Mouse (Mus musculus) olfactory bulb, adult 2 months (tissue): ENCODE results near the gene Ccr7. TPM values are rescaled to one million over a fixed set of nuclear protein-coding genes. Genes with fewer than 3 reads are reported as not detected.

Experiments used
- H3K27ac ChIP-seq: fragments of 200-500 bp; 2 replicates; pipeline ENCODE4 v1.5.1; 2012; ENCODE audit warnings: low read depth, low read length; ENCODE audit not compliant: insufficient read depth
- H3K4me1 ChIP-seq: fragments of 200-500 bp; 2 replicates; pipeline ENCODE4 v1.6.1; 2012; ENCODE audit warnings: low read length; ENCODE audit not compliant: control insufficient read depth, insufficient read depth
- H3K4me3 ChIP-seq: fragments of 200-500 bp; 2 replicates; pipeline ENCODE4 v1.5.1; 2012; ENCODE audit warnings: mild to moderate bottlenecking, low read depth, low read length, moderate library complexity; ENCODE audit not compliant: insufficient read depth
- CTCF ChIP-seq: fragments of 200-500 bp; IDR thresholded peaks from 2 replicates; pipeline ENCODE4 v1.5.1; 2012; ENCODE audit warnings: low read depth, mild to moderate bottlenecking, low read length, moderate library complexity; ENCODE audit not compliant: insufficient read depth
- POLR2A ChIP-seq: fragments of 200-500 bp; IDR thresholded peaks from 2 replicates; pipeline ENCODE4 v1.6.1; 2012; ENCODE audit warnings: mild to moderate bottlenecking, low read depth, low read length, moderate library complexity; ENCODE audit not compliant: insufficient read depth
- WGBS: fragments of 180-500 bp; shearing (Covaris S2); methylation state at CpG from one replicate; pipeline ENCODE4 v1.1.7; 2018; 5-methylcytosine and 5-hydroxymethylcytosine counted together
- polyA plus RNA-seq: library from polyadenylated mRNA; stranded (reverse); fragments of >200 nt; gene quantifications from 2 replicates; pipeline ENCODE4 v1.2.4, GENCODE M21; 2012; ENCODE audit warnings: low replicate concordance; ENCODE audit not compliant: missing spikeins, insufficient read depth, insufficient read length

The Ccr7 gene
- polyA plus RNA-seq, 1 experiment = not detected

DNA sequence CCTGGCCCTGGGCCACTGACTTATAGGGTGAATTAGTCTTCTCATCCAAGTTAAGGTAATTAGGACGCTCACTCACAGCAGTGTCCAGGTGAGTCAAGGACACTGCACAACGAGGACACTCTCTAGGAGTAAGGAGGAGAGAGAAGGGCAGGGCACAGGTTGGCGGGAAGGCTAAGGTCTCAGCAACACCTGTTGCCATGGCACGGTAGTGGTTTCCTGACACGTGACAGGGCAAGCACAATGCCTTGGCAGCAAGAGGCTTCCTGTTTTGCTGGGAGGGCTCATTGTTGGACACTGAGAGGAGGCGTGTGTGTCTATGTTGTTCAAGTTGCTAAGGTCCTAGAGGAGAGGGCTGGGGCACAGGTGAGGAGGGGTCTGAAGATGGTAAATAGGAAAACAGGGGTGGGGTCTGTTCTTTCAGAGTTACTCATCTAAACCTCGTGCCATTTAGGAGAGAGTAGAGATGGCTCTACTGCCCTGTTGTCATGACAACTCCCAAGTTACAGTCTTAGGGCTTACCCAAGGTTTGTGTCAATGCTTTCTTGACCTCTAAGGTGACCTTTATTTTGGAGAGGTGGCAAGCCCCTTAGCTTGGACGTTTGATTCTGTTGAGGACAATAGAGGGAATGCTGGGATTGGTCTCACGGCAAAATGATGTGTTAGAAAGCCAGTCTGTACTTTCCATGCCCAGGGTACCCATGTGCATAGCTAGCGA is 8.3 kb upstream of the Ccr7 start:
- Histone ChIP-seq H3K27ac (no peak overlapping the region), H3K4me3 (no peak overlapping the region), H3K4me1 (no peaks in the 10 kb centered on the region)
- TF ChIP-seq POLR2A (no peak), CTCF (no peak)
- 80% methylated on average over 10 of the region's 10 CpGs for WGBS

GRCm38 (mm10) chr11:99161648-99162047 is 6.8 kb upstream of the Ccr7 start:
- H3K27ac ChIP-seq = no peak overlapping the region
- TF ChIP-seq CTCF (no peak), POLR2A (no peak)
- 61% methylated on average over 5 of the region's 5 CpGs for WGBS
- H3K4me1 ChIP-seq = no peaks in the 10 kb centered on the region
- no peak overlapping the region for H3K4me3 ChIP-seq

- Histone ChIP-seq H3K4me3 (no peak overlapping the region), H3K4me1 (no peaks in the 10 kb centered on the region), H3K27ac (no peak overlapping the region)
- TF ChIP-seq CTCF (no peak), POLR2A (no peak)
- WGBS = 89% methylated on average over 6 of the region's 6 CpGs
Observed at GRCm38 (mm10) chr11:99160228-99160627, 5.4 kb upstream of the Ccr7 start.

GRCm38 (mm10) chr11:99155817-99156216 is 940 bp upstream of the Ccr7 start:
- no peaks in the 10 kb centered on the region for H3K4me1 ChIP-seq
- WGBS = 92% methylated on average over 9 of the region's 9 CpGs
- no peak overlapping the region for H3K4me3 ChIP-seq
- TF ChIP-seq CTCF (no peak), POLR2A (no peak)
- no peak overlapping the region for H3K27ac ChIP-seq

DNA sequence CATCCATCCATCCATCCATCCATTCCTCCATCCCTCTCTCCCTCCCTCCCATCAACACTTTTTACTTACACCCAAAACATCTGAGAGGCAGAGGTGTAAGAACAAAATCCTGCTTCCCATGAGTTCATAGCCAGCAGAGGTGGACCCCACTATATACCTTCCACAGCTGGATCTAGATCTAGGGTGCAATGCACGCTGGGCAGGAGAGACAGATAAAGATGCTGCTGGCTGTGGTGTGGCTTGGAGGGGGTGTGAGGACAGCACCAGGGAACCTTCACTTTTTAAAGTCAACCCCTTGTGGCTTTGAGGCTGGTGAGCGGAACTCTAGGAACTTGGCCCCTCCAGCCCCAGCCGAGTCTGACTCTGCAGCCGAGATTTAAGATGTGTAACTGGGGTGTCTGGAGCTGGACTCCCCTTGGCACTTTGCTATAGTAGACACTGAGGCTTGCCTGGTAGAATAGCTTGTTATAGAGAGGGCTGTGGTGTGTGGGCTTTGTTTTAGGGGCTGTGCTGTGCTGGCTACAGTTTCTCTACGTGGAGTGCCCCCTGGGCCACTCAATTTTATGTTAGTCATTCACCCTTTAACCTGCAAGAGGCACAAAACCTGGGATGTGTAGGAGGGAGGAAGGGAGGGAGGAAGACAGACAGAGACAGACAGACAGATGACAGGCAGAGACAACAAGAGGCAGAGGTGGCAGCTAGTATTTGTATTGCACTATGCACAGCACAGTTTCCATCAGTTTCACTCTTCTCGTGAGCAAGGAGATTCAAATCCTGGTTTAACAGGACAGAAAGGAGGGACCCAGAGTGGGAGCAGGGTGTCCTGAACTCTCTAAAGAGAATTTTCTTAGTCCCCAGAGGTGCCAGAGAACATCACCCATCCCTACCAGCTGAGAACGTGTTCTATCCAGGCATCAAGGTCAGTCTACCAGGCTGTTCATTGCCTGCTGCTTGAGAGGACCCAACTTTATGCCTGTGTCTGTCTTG is 817 bp downstream of the Ccr7 start:
- no peak overlapping the region for H3K4me3 ChIP-seq
- 87% methylated on average over 7 of the region's 7 CpGs for WGBS
- TF ChIP-seq CTCF (no peak), POLR2A (no peak)
- H3K27ac ChIP-seq = no peak overlapping the region
- no peaks in the 10 kb centered on the region for H3K4me1 ChIP-seq

GRCm38 (mm10) chr11:99152323-99153144 is 2.3 kb downstream of the Ccr7 start:
- Histone ChIP-seq H3K4me1 (peaks cover 15% of the 10 kb centered on the region), H3K27ac (no peak overlapping the region), H3K4me3 (no peak overlapping the region)
- TF ChIP-seq CTCF (no peak), POLR2A (no peak)
- 84% methylated on average over 7 of the region's 7 CpGs for WGBS

GRCm38 (mm10) chr11:99151333-99151930 is 3.4 kb downstream of the Ccr7 start:
- H3K4me1 ChIP-seq = peaks cover 23% of the 10 kb centered on the region
- no peak for TF ChIP-seq POLR2A
- no peak for TF ChIP-seq CTCF
- no peak overlapping the region for H3K4me3 ChIP-seq
- H3K27ac ChIP-seq = no peak overlapping the region
- 77% methylated on average over 11 of the region's 11 CpGs for WGBS

DNA sequence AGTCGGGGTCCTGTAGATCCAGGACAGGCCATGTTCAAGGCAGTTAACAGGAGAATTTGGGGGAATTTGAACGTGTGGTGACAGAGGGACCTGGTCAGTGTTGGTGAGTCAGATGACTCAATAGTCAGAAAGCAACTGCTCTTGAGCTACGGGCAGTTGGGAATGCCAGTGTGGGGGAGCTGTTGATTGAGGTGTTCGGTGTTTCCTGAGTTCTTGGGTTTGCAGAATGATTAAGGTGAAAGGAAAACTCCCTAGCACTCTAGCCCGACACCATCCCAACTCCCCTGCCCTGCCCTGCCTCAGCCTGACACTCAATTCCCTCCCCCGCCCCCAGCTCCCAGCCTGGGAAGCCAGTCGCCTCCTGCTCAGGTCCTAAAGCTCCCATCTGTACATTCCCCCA is 4.0 kb downstream of the Ccr7 start:
- TF ChIP-seq CTCF = no peak
- no peak for TF ChIP-seq POLR2A
- Histone ChIP-seq H3K27ac (no peak overlapping the region), H3K4me1 (peaks cover 23% of the 10 kb centered on the region), H3K4me3 (no peak overlapping the region)
- WGBS = 74% methylated on average over 7 of the region's 7 CpGs
